Mouse (Mus musculus) right cerebral cortex, postnatal 14 days (tissue): ENCODE measurements at regions not wholly inside any gene's neighbourhood (a gene's known extent, or its start where the extent isn't known, plus 50 kb on each side); places are given as distances from the start of the nearest gene placed in this dataset.

Source experiments
- DNase-seq: peaks from one replicate; pipeline ENCODE4 v3.0.0; 2022

DNA sequence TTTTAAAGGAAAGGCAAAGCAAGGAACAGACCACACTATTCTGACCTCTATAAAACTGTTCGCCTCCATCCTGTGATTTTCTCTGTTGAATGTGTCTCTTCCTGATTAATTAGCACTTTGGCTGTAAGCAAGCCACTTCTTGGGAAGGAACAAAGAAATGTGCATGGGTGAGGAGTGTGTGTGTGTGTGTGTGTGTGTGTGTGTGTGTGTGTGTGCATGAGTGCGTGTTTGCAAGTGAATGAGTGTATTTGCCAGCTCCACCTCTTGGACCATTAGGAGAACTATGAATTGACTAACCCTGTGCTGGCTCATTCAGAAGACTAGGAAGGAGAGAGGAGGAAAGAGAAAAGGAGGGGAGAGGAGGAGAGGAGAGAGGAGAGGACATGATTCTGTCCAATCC is 261.9 kb upstream of the Hs6st1 start:
- no peak for DNase-seq

DNA sequence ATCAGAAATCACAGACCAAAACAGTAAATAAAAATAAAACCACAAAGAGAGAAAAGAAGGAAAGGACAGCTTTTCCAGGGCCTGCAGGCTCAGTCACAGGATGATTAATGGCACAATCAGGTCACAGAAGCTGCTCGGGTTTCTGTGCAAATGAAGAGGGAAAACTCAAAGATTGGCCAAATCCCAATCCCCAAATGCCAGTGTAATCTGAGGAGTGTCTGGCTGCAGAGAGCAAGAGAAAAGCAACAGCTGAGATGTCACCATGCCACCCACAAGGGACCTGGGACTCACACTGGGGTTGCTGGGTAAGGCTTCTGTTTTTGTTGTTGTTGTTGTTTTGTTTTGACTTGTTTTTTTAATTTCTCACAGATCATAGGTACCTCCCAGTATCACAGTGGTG is 261.5 kb upstream of the Hs6st1 start:
- DNase-seq = no peak

GRCm38 (mm10) chr1:35808894-35809293 is 259.3 kb upstream of the Hs6st1 start:
- DNase-seq = no peak

DNA sequence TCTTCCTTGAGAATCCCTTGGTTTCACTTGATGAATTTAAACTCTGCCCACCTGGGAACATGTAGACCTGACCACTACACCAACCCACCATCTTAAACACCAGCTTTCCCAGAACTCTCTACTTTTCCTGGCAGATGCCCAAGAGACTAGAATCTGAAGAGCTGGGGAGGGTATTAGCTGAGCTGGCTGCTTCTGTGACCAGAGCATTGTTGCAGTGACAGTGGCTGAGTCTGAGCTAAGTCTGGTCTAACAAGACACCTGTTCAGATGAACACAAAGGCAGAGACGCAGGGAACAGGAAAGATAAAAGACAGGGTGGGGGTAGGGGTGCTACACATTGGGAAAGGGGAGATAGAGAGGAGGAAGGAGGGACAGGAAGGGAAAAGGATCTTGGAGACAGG is 258.9 kb upstream of the Hs6st1 start:
- DNase-seq = no peak

- no peak for DNase-seq
Measured at GRCm38 (mm10) chr1:35810571-35811342, 257.4 kb upstream of the Hs6st1 start.

GRCm38 (mm10) chr1:35811380-35811779 is 256.8 kb upstream of the Hs6st1 start:
- no peak for DNase-seq

GRCm38 (mm10) chr1:35811795-35812194 is 256.4 kb upstream of the Hs6st1 start:
- no peak for DNase-seq

DNA sequence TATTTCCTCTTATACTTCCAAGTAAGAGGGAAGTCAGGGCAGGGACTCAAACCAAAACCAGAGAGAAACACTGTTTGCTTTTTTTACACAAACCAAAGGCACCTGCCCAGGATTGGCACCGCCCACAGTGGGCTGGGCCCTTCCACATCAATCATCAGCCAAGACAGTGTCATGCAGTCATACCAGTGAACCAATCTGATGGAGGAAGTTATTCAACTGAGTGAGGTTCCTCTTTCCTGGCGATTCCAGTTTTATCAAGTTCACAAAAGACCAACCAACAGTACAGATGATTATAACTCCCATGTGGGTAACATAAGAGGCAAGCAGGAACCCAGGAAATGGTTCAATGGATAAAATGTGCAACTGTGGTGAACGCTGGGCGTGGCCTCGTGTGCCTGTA is 254.6 kb upstream of the Hs6st1 start:
- no peak for DNase-seq

DNA sequence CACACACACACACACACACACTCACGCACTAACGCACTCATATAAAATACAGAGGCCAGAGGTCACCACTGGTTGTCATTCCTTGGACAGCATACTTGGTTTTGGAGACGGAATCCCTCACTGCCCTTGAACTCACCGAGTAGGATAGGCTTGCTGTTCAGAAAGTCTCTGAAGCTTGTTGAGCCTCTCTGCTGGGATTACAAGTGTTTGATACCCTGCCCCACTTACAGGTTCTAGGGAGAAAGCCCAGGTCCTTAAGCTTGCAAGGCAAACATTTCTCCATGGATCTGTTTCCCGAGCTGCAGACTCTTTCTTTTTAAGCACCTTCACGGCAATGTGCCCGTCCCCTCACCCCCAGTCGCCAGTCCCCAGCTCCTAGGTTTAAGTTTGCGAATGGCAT is 254.0 kb upstream of the Hs6st1 start:
- no peak for DNase-seq

DNA sequence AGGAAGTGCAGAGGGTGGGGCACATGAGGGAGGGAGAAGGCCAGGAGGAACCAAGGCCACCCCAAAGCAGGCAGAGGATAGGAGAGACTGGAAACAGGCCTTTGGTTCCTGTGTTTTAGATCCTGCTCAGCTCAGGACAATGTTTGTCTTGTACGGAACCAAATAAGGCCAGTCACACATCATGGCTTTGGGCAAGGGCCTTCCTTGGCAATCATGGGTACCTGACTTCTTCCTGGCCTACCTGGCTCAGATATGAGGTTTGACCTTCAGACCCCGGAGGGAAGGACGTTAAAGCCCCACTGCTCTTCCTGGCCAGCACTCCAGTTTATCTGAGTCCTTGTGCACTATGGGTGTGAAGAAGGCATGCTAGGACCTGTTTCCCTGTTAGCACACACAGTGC is 253.4 kb upstream of the Hs6st1 start:
- DNase-seq = no peak

- no peak for DNase-seq
Measured at GRCm38 (mm10) chr1:35821791-35822190, 246.4 kb upstream of the Hs6st1 start.

- no peak for DNase-seq
Measured at GRCm38 (mm10) chr1:35822376-35823202, 245.6 kb upstream of the Hs6st1 start.

DNA sequence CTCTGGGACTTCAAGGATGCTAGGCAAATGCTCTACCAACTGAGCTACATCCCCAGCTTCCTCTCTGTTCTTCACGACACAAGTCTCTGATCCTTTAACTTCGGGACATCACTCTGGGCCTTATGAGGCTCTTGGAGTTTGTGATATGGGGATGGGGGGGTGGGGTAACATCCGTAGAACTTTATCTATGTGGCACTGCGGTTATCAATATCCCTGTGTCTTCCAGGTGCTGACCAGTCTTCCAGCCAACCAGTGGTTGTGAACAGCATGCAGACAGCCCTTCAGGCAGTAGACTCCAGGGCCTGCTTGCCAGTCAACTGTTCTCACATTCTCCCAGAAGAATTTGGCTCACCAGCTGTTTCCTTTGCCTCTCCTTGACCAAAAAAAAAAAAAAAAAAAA is 244.7 kb upstream of the Hs6st1 start:
- DNase-seq = no peak

- DNase-seq = no peak
Measured at GRCm38 (mm10) chr1:35823981-35824880, 244.0 kb upstream of the Hs6st1 start.

- DNase-seq = no peak
Measured at GRCm38 (mm10) chr1:35825531-35825966, 242.7 kb upstream of the Hs6st1 start.

GRCm38 (mm10) chr1:35826575-35827114 is 241.6 kb upstream of the Hs6st1 start:
- no peak for DNase-seq

GRCm38 (mm10) chr1:35827471-35827870 is 240.7 kb upstream of the Hs6st1 start:
- no peak for DNase-seq

DNA sequence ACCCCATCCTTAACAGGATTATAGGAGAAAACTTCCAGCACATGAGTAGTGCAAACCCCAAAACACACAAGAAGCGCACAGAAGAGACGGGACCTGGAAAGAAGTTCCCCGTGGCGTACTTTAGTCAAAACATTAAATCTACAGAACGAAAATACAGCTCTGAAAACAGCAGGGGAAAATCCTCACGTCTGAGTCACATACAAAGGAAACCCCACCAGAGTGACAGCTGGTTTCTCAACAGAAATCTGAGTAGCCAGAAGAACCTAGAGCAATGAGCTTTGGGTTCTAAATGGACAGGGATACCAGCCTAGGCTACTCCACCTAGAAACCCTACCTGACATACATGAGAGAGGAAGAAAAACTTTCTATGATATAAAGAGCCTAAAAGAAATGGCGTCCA is 234.0 kb upstream of the Hs6st1 start:
- DNase-seq = no peak

GRCm38 (mm10) chr1:35836552-35836951 is 231.6 kb upstream of the Hs6st1 start:
- DNase-seq = no peak

DNA sequence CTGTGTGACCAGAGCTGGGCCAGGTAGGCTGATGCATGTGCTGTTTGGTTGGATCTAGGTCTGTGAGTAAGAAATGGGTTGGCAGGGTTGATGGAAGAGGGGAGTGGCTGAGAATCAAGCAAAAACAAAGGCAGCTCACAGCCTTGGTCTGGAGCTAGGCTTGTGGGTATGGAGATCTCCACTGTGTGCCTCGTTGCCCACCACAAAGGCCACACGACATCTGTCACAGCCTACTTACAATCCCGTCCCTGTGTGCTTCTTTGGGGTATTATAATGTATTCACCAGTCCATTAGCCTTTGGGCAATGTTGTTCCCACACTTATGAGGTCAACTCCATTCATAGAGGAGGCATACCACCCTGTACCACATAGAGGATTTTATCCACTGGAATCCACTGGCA is 229.6 kb upstream of the Hs6st1 start:
- DNase-seq = no peak

- DNase-seq = no peak
Measured at GRCm38 (mm10) chr1:35839446-35839845, 228.8 kb upstream of the Hs6st1 start.

GRCm38 (mm10) chr1:35841626-35842025 is 226.6 kb upstream of the Hs6st1 start:
- no peak for DNase-seq

- DNase-seq = no peak
Measured at GRCm38 (mm10) chr1:35842707-35843106, 225.5 kb upstream of the Hs6st1 start.
